9 mouse cellular contexts compared by ENCODE assay signal in the genomic region with DNA sequence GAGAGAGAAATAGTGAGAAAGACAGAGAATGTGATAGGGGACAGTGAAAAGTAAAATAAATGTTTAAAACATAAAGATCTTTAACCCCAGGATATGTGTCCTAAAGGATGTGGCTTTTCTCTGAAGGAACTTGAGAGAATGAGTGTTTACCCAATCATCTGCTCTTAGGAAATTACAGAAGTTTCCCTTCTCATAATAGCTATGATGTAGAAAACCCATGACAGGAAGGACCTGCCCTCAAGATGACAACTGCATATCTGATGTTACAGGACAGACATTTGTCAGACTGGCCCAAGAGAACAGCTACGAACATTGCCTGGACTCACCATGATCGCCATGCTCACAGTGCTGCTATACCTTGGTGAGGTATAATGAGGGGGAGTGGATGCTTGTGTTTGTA. TPM values are rescaled to one million over a fixed set of nuclear protein-coding genes. Genes with fewer than 3 reads are reported as not detected.
DNase-seq lines count a peak whose midpoint lies in the region; ATAC-seq and TF ChIP-seq lines count a peak whose summit lies in the region.
"Not testable (repeated sequence)": the region's sequence is repeated elsewhere in the genome, so short reads cannot be mapped to it uniquely, and the experiment has no call there.
"Had no signal": no experiment of that assay in that cellular context is flagged by ENCODE, and none has a peak within 500 bp of the region (broad histone marks: within the 10 kb centered on the region; RNA-seq: fewer than 3 reads in every experiment).

Lilrb4a (plus strand) TSS at position 266 of the 400 bp plus-strand sequence.

- not testable (repeated sequence) for H3K27ac ChIP-seq in liver, adult 2 months (replicated peaks; ENCODE audit: insufficient read depth, low read depth, low read length)

- peak; percentile 94 for ATAC-seq in activated CD4-positive, CD25-positive, alpha-beta regulatory T cell, adult 4 months
- peak; percentile 97 for ATAC-seq in common myeloid progenitor, adult 5-6 weeks (replicated peaks; ENCODE audit: low read depth, poor library complexity, severe bottlenecking)

- not testable (repeated sequence) for H3K4me1 ChIP-seq in liver, adult 2 months (ENCODE audit: control insufficient read depth, insufficient read depth, low read length)
- H3K4me1 ChIP-seq in megakaryocyte, embryonic 14.5 days: peaks cover 39% of the 10 kb centered on the region

- H3K9ac ChIP-seq in liver, adult 2 months (ENCODE audit: low read depth, low read length): not testable (repeated sequence)

- TF ChIP-seq POLR2A in liver, adult 2 months (IDR thresholded peaks at IDR 0.05; ENCODE audit: extremely low read depth, insufficient read depth, low read length): not testable (repeated sequence)

- not testable (repeated sequence) for H3K79me2 ChIP-seq in liver, adult 2 months (ENCODE audit: control insufficient read depth, insufficient read depth, low read length)

- not testable (repeated sequence) for H3K27me3 ChIP-seq in liver, adult 2 months (ENCODE audit: control insufficient read depth, insufficient read depth, low read length); megakaryocyte, embryonic 14.5 days (replicated peaks); splenic B cell, adult 2 months (ENCODE audit: control insufficient read depth, insufficient read depth, low read length, poor library complexity, severe bottlenecking)

- not testable (repeated sequence) for H3K9me3 ChIP-seq in megakaryocyte, embryonic 14.5 days

- not testable (repeated sequence) for TF ChIP-seq CTCF in liver, adult 2 months (IDR thresholded peaks at IDR 0.05; ENCODE audit: low read depth, low read length)

- H3K36me3 ChIP-seq in liver, adult 2 months (ENCODE audit: control insufficient read depth, insufficient read depth, low read length); splenic B cell, adult 2 months (ENCODE audit: control insufficient read depth, insufficient read depth, low read length, poor library complexity, severe bottlenecking): not testable (repeated sequence)
- peaks cover 14% of the 10 kb centered on the region for H3K36me3 ChIP-seq in megakaryocyte, embryonic 14.5 days (replicated peaks; ENCODE audit: low read length)

- no CpG with 5 or more reads among the region's 2 CpGs for WGBS in liver, adult 2 months

- not testable (repeated sequence) for H3K4me3 ChIP-seq in liver, adult 2 months (ENCODE audit: insufficient read depth, low read depth, low read length)
- H3K4me3 ChIP-seq in megakaryocyte, embryonic 14.5 days (replicated peaks): peak within 1 kb of the TSS; percentile 89

- peak; percentile 39 for DNase-seq in CD4-positive helper T cell, adult 2 months (ENCODE audit: low read depth, low spot score)
- peak; percentile 19 for DNase-seq in heart, adult 8-10 months (ENCODE audit: low spot score)
- DNase-seq in liver, adult 2 months (ENCODE audit: extremely low read depth, low read depth, low spot score): peak; percentile 20
- peak; percentile 19 for DNase-seq in lung, postnatal 25 days (ENCODE audit: low spot score)
- peak; percentile 38 for DNase-seq in splenic B cell, adult 2 months (ENCODE audit: low read depth, low spot score)

RNA-seq across cellular contexts. Expression of gene Lilrb4a, which starts in this region (rescaled TPM):
- polyA plus RNA-seq in activated CD4-positive, CD25-positive, alpha-beta regulatory T cell, adult 4 months (2017; shearing (Covaris generic)): 10 to 100 TPM; 48.9 to 65.3 TPM
- 11.6 and 17.0 TPM in 2 replicates for total RNA-seq in common myeloid progenitor, adult 5-6 weeks (2017)
- 1 to 10 TPM in 3 of 4 experiments, under 1 TPM in 1; 0.88 to 5.6 (median 1.7) TPM for total RNA-seq in heart, adult 8-10 months (2022)
- 6.2 and 7.0 TPM in 2 replicates for total RNA-seq in liver, adult 2 months (2014; rRNA removed)
- polyA plus RNA-seq in liver, adult 2 months (2012; rRNA removed): 0.39 and 0.76 TPM in 2 replicates
- 9.5 and 63.1 TPM in 2 replicates for polyA plus RNA-seq in megakaryocyte, embryonic 14.5 days (2012; ENCODE audit: insufficient read depth, low replicate concordance)
- polyA plus RNA-seq: Patski had no signal
